Mouse (Mus musculus): Measurements from ENCODE around the gene Setmar. TPM values are rescaled to one million over a fixed set of nuclear protein-coding genes. Genes with fewer than 3 reads are reported as not detected.

The Setmar gene
- total RNA-seq, 1 experiment from 2014 or later: 7.7 TPM

GRCm38 (mm10) chr6:108114971-108115370 lies 50.1 kb downstream of the Setmar start:
- DNase-seq: no peak

DNA sequence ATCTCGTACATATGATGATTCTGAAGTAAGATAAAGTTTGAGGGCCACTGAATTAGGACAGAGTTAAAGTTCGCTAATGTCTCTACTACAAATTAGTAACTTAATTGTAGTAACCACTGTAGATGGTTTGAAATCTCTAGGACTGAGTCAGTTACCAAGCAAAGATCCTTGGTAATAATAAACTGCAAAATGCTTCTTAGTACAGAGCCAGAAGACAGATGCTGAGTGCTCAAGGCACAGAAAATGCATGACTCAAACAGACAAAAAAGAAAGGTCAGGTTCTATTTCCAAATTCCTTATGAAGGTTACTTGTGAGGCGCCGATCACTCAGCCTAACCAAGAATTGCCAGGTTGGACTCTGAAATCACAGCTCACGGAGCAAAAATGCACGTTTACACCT lies 53.0 kb downstream of the Setmar start:
- DNase-seq: no peak

DNA sequence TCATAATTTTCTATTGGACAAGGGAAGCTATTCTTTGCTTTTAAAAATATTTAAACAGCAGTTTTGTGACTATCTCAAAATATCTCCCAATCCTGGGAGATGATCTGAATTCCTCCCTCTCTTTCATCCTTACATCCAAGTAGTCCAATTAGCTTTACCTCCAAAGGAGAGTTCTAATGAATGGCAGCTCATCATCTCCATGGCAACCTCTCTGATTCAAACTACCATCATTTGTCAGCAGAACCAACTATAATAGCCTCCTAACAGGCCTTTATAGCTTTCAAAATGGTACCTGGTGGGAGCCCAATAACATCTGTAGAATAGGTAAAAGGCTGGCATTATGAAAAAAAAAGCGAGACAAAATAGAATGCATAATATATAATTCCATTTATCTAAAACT lies 60.6 kb downstream of the Setmar start:
- no peak for DNase-seq

DNA sequence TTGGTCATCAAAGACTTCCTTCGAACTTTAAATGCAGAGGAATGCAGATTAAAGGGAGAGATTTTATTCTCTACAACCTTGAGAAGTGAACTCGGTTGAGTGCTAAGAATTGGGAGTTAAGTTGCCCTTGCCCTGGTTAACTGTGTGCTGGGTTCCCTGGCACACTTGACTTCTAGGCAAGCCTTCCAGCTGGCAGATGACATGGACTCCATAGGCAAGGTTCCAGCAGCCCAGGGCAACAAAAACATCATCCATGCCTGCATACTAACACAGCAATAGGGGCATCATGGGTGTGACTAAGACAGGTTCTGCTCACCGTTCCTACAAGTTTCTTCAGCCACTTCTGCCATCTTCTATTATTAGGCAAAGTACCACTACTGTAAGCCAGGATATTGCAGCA lies 61.8 kb downstream of the Setmar start:
- DNase-seq: peak; percentile 21

Other genes with a start within 250 kb of the Setmar start
- gene Sumf1, start 120.5 kb downstream of the Setmar start, total RNA-seq (2021): 33.3 and 42.4 TPM in 2 replicates
- gene Itpr1, start 148.1 kb downstream of the Setmar start, total RNA-seq (2021): 168 and 197 TPM in 2 replicates